Mouse (Mus musculus) lung, embryonic 15.5 days (tissue): ENCODE measurements at regions not wholly inside any gene's neighbourhood (a gene's known extent, or its start where the extent isn't known, plus 50 kb on each side); places are given as distances from the start of the nearest gene placed in this dataset.

ENCODE experiments used
- ATAC-seq: fragments of 200-750 bp; cut with Nextera tagmentation; 2 replicates; pipeline ENCODE4 v1.8.0; 2017; ENCODE audit warnings: moderate number of reproducible peaks, borderline replicate concordance; ENCODE audit not compliant: low FRiP score, low TSS enrichment; ENCODE audit errors: extremely low read depth
- H3K27ac ChIP-seq: fragments of 300-500 bp; sonication (generic); 2 replicates; pipeline ENCODE4 v1.5.1; 2015; ENCODE audit warnings: moderate library complexity, mild to moderate bottlenecking, inconsistent platforms
- H3K27me3 ChIP-seq: fragments of 300-500 bp; sonication (generic); 2 replicates; pipeline ENCODE4 v1.6.1; 2015; ENCODE audit warnings: inconsistent platforms
- H3K36me3 ChIP-seq: fragments of 300-500 bp; sonication (generic); 2 replicates; pipeline ENCODE4 v1.6.1; 2015; ENCODE audit warnings: inconsistent platforms
- H3K4me1 ChIP-seq: fragments of 300-500 bp; sonication (generic); 2 replicates; pipeline ENCODE4 v1.6.1; 2015; ENCODE audit warnings: inconsistent platforms
- H3K4me2 ChIP-seq: fragments of 300-500 bp; sonication (generic); 2 replicates; pipeline ENCODE4 v1.6.1; 2015; ENCODE audit warnings: inconsistent platforms, mild to moderate bottlenecking, moderate library complexity
- H3K4me3 ChIP-seq: fragments of 300-500 bp; sonication (generic); 2 replicates; pipeline ENCODE4 v1.5.1; 2015; ENCODE audit warnings: mild to moderate bottlenecking, inconsistent platforms
- H3K9ac ChIP-seq: fragments of 300-500 bp; sonication (generic); 2 replicates; pipeline ENCODE4 v1.6.1; 2015; ENCODE audit warnings: inconsistent platforms
- H3K9me3 ChIP-seq: fragments of 300-500 bp; sonication (generic); 2 replicates; pipeline ENCODE4 v1.6.1; 2016; ENCODE audit warnings: inconsistent platforms
- WGBS: fragments of 180-500 bp; shearing (Covaris S2); methylation state at CpG from one replicate; pipeline ENCODE4 v1.1.7; 2015; 5-methylcytosine and 5-hydroxymethylcytosine counted together

- no peak overlapping the region for H3K27ac ChIP-seq
- WGBS, result 46% methylated on average over 11 of the region's 11 CpGs
- no peaks in the 10 kb centered on the region for H3K36me3 ChIP-seq
- no peak overlapping the region for H3K9ac ChIP-seq
- no peak overlapping the region for H3K4me2 ChIP-seq
- no peaks in the 10 kb centered on the region for H3K9me3 ChIP-seq
- ATAC-seq, result peak; percentile 81; the same call in 1 of the 2 replicates
- peaks cover 15% of the 10 kb centered on the region for H3K27me3 ChIP-seq
- peaks cover 24% of the 10 kb centered on the region for H3K4me1 ChIP-seq
- no peak overlapping the region for H3K4me3 ChIP-seq
Measured at GRCm38 (mm10) chr6:117569576-117570326, 271.2 kb upstream of the Zfp637 start.

- H3K4me3 ChIP-seq, result no peak overlapping the region
- 29% methylated on average over 7 of the region's 7 CpGs for WGBS
- no peak overlapping the region for H3K9ac ChIP-seq
- peaks cover 15% of the 10 kb centered on the region for H3K27me3 ChIP-seq
- no peak overlapping the region for H3K4me2 ChIP-seq
- no peaks in the 10 kb centered on the region for H3K36me3 ChIP-seq
- no peaks in the 10 kb centered on the region for H3K9me3 ChIP-seq
- no peak for ATAC-seq
- H3K4me1 ChIP-seq, result peaks cover 24% of the 10 kb centered on the region
- no peak overlapping the region for H3K27ac ChIP-seq
Measured at GRCm38 (mm10) chr6:117570346-117570745, 270.6 kb upstream of the Zfp637 start.

GRCm38 (mm10) chr6:117570791-117571190, 270.2 kb upstream of the Zfp637 start:
- Histone ChIP-seq H3K9ac (no peak overlapping the region), H3K4me3 (no peak overlapping the region), H3K9me3 (no peaks in the 10 kb centered on the region), H3K27ac (no peak overlapping the region), H3K27me3 (peaks cover 15% of the 10 kb centered on the region), H3K4me1 (peaks cover 24% of the 10 kb centered on the region), H3K4me2 (no peak overlapping the region), H3K36me3 (no peaks in the 10 kb centered on the region)
- no peak for ATAC-seq
- 78% methylated on average over 4 of the region's 4 CpGs for WGBS

GRCm38 (mm10) chr6:117572006-117572405, 269.0 kb upstream of the Zfp637 start:
- Histone ChIP-seq H3K27ac (no peak overlapping the region), H3K9me3 (no peaks in the 10 kb centered on the region), H3K36me3 (no peaks in the 10 kb centered on the region), H3K4me3 (no peak overlapping the region), H3K4me2 (no peak overlapping the region), H3K4me1 (peaks cover 20% of the 10 kb centered on the region), H3K9ac (no peak overlapping the region), H3K27me3 (peaks cover 15% of the 10 kb centered on the region)
- ATAC-seq, result no peak
- 58% methylated on average over 14 of the region's 14 CpGs for WGBS

- ATAC-seq, result no peak
- Histone ChIP-seq H3K9me3 (no peaks in the 10 kb centered on the region), H3K27ac (no peak overlapping the region), H3K4me2 (no peak overlapping the region), H3K4me3 (no peak overlapping the region), H3K9ac (no peak overlapping the region), H3K4me1 (peaks cover 20% of the 10 kb centered on the region), H3K27me3 (peaks cover 15% of the 10 kb centered on the region), H3K36me3 (no peaks in the 10 kb centered on the region)
- WGBS, result 85% methylated on average over 8 of the region's 8 CpGs
Measured at GRCm38 (mm10) chr6:117573371-117573770, 267.6 kb upstream of the Zfp637 start.

- Histone ChIP-seq H3K36me3 (no peaks in the 10 kb centered on the region), H3K9ac (no peak overlapping the region), H3K4me3 (no peak overlapping the region), H3K27ac (no peak overlapping the region), H3K9me3 (no peaks in the 10 kb centered on the region), H3K27me3 (peaks cover 15% of the 10 kb centered on the region), H3K4me2 (no peak overlapping the region), H3K4me1 (peaks cover 19% of the 10 kb centered on the region)
- 38% methylated on average over 10 of the region's 10 CpGs for WGBS
- no peak for ATAC-seq
Measured at GRCm38 (mm10) chr6:117574146-117574545, 266.8 kb upstream of the Zfp637 start.

- no peaks in the 10 kb centered on the region for H3K9me3 ChIP-seq
- H3K9ac ChIP-seq, result no peak overlapping the region
- H3K27me3 ChIP-seq, result peaks cover 15% of the 10 kb centered on the region
- H3K4me3 ChIP-seq, result no peak overlapping the region
- H3K36me3 ChIP-seq, result no peaks in the 10 kb centered on the region
- H3K4me2 ChIP-seq, result no peak overlapping the region
- no peak for ATAC-seq
- no peak overlapping the region for H3K27ac ChIP-seq
- peaks cover 14% of the 10 kb centered on the region for H3K4me1 ChIP-seq
- 63% methylated on average over 5 of the region's 5 CpGs for WGBS
Measured at GRCm38 (mm10) chr6:117575057-117575456, 265.9 kb upstream of the Zfp637 start.

GRCm38 (mm10) chr6:117576021-117576420, 265.0 kb upstream of the Zfp637 start:
- H3K4me1 ChIP-seq, result peaks cover 10% of the 10 kb centered on the region; the same call in 1 of the 2 replicates
- H3K4me2 ChIP-seq, result no peak overlapping the region
- H3K9me3 ChIP-seq, result no peaks in the 10 kb centered on the region
- no peak overlapping the region for H3K9ac ChIP-seq
- H3K36me3 ChIP-seq, result no peaks in the 10 kb centered on the region
- H3K27ac ChIP-seq, result no peak overlapping the region
- ATAC-seq, result no peak
- H3K27me3 ChIP-seq, result peaks cover 15% of the 10 kb centered on the region
- H3K4me3 ChIP-seq, result no peak overlapping the region
- WGBS, result 92% methylated on average over 9 of the region's 9 CpGs

GRCm38 (mm10) chr6:117577539-117578521, 263.1 kb upstream of the Zfp637 start:
- WGBS, result 69% methylated on average over 10 of the region's 10 CpGs
- H3K4me1 ChIP-seq, result no peaks in the 10 kb centered on the region
- H3K4me2 ChIP-seq, result no peak overlapping the region
- ATAC-seq, result no peak
- H3K27ac ChIP-seq, result no peak overlapping the region
- no peak overlapping the region for H3K9ac ChIP-seq
- H3K36me3 ChIP-seq, result no peaks in the 10 kb centered on the region
- no peaks in the 10 kb centered on the region for H3K9me3 ChIP-seq
- no peak overlapping the region for H3K4me3 ChIP-seq
- peaks cover 9% of the 10 kb centered on the region; the same call in 1 of the 2 replicates for H3K27me3 ChIP-seq

GRCm38 (mm10) chr6:117580951-117581350, 260.0 kb upstream of the Zfp637 start:
- Histone ChIP-seq H3K36me3 (no peaks in the 10 kb centered on the region), H3K4me2 (no peak overlapping the region), H3K9me3 (no peaks in the 10 kb centered on the region), H3K4me1 (no peaks in the 10 kb centered on the region), H3K27me3 (no peaks in the 10 kb centered on the region), H3K27ac (no peak overlapping the region), H3K4me3 (no peak overlapping the region), H3K9ac (no peak overlapping the region)
- no peak for ATAC-seq
- WGBS, result 71% methylated on average over 2 of the region's 2 CpGs

- no peak overlapping the region for H3K9ac ChIP-seq
- H3K27me3 ChIP-seq, result no peaks in the 10 kb centered on the region
- H3K4me1 ChIP-seq, result no peaks in the 10 kb centered on the region
- no peak overlapping the region for H3K4me3 ChIP-seq
- 86% methylated on average over 11 of the region's 11 CpGs for WGBS
- H3K36me3 ChIP-seq, result no peaks in the 10 kb centered on the region
- no peak overlapping the region for H3K4me2 ChIP-seq
- no peaks in the 10 kb centered on the region for H3K9me3 ChIP-seq
- H3K27ac ChIP-seq, result no peak overlapping the region
- ATAC-seq, result no peak
Measured at GRCm38 (mm10) chr6:117583121-117583520, 257.9 kb upstream of the Zfp637 start.

GRCm38 (mm10) chr6:117584563-117584962, 256.4 kb upstream of the Zfp637 start:
- Histone ChIP-seq H3K4me3 (no peak overlapping the region), H3K4me2 (no peak overlapping the region), H3K27me3 (no peaks in the 10 kb centered on the region), H3K27ac (no peak overlapping the region), H3K9ac (no peak overlapping the region), H3K4me1 (no peaks in the 10 kb centered on the region), H3K9me3 (no peaks in the 10 kb centered on the region), H3K36me3 (no peaks in the 10 kb centered on the region)
- ATAC-seq, result no peak
- WGBS, result 93% methylated on average over 5 of the region's 5 CpGs
